Mouse (Mus musculus): ENCODE results near the gene Ciao2a. TPM values are rescaled to one million over a fixed set of nuclear protein-coding genes. Genes with fewer than 3 reads are reported as not detected.

Gene Ciao2a
- polyA plus RNA-seq, 1 experiment: 5.3 TPM

DNA sequence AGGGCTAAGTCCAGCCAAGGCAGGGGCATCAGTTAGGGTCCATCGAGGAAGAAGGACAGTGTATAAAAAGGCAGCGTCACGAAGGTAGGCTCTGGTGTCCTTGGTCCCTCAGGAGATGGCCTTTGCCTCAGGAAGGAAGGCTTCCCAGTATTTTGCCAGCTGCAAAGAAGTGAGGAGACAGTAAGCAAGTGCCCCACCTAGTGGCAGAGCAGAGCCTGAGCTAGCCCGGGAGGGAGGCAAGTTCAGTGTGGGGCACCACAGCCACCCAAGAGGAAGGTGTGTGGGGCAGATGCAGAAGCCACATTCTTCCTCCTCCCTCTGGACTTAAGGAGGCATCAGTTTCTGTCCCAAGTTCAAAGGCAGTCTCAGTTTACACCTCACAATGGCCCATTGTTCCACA, 38.0 kb upstream of the Ciao2a start:
- Histone ChIP-seq H3K4me1 (ENCODE audit: control insufficient read depth, insufficient read depth, insufficient read length, low read length) (peaks cover 30% of the 10 kb centered on the region), H3K4me3 (ENCODE audit: low read depth, low read length) (no peak overlapping the region), H3K27me3 (ENCODE audit: control insufficient read depth, insufficient read depth, low read length) (no peaks in the 10 kb centered on the region), H3K36me3 (ENCODE audit: control insufficient read depth, insufficient read depth, low read length) (peaks cover 44% of the 10 kb centered on the region), H3K27ac (ENCODE audit: insufficient read depth, low read depth, low read length) (no peak overlapping the region)
- peak; percentile 74; the same call in 1 of the 2 replicates for TF ChIP-seq CTCF (IDR thresholded peaks at IDR 0.05; ENCODE audit: extremely low read depth, insufficient read length, insufficient replicate concordance, low read depth, low read length)
- no peak for TF ChIP-seq POLR2A (IDR thresholded peaks at IDR 0.05; ENCODE audit: low read depth, low read length)
- 26% methylated on average over 4 of the region's 4 CpGs for WGBS

DNA sequence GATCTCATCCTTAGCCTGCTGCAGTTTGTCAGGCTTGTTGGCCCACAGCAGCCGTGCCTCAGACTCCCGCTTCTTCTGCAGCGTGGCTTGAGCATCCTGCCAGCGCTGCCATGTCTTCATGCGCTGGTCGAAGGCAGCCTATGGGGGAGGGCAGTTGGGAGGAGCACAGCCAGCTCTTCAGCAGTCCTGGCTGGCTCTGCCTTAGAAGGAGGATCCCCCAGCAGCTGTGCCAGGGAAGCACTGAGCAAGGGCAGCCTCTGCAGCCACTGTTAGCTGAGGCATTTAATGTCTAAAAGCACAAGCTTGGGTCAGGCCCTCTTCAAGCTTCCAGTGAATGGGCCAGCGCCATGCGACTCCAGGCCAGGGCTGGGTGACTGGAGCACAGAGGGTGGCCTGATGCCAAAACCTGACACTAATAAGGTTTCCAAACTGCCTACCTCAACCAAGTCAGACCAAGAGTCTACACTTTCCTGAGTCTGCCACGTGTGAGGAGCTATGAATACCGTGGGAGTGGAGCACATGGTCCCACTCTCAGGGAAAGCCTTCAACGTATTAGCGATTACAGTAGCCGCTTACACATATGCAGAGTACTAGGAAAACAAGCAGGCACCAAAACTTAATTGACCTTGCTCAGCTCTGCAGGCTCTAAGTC, 35.7 kb upstream of the Ciao2a start:
- H3K4me3 ChIP-seq (ENCODE audit: low read depth, low read length): no peak overlapping the region
- 53% methylated on average over 13 of the region's 13 CpGs for WGBS
- TF ChIP-seq CTCF (IDR thresholded peaks at IDR 0.05; ENCODE audit: extremely low read depth, insufficient read length, insufficient replicate concordance, low read depth, low read length): no peak
- H3K36me3 ChIP-seq (ENCODE audit: control insufficient read depth, insufficient read depth, low read length): peaks cover 62% of the 10 kb centered on the region
- H3K4me1 ChIP-seq (ENCODE audit: control insufficient read depth, insufficient read depth, insufficient read length, low read length): peaks cover 33% of the 10 kb centered on the region
- H3K27ac ChIP-seq (ENCODE audit: insufficient read depth, low read depth, low read length): peak overlapping the region; percentile 68
- H3K27me3 ChIP-seq (ENCODE audit: control insufficient read depth, insufficient read depth, low read length): no peaks in the 10 kb centered on the region

DNA sequence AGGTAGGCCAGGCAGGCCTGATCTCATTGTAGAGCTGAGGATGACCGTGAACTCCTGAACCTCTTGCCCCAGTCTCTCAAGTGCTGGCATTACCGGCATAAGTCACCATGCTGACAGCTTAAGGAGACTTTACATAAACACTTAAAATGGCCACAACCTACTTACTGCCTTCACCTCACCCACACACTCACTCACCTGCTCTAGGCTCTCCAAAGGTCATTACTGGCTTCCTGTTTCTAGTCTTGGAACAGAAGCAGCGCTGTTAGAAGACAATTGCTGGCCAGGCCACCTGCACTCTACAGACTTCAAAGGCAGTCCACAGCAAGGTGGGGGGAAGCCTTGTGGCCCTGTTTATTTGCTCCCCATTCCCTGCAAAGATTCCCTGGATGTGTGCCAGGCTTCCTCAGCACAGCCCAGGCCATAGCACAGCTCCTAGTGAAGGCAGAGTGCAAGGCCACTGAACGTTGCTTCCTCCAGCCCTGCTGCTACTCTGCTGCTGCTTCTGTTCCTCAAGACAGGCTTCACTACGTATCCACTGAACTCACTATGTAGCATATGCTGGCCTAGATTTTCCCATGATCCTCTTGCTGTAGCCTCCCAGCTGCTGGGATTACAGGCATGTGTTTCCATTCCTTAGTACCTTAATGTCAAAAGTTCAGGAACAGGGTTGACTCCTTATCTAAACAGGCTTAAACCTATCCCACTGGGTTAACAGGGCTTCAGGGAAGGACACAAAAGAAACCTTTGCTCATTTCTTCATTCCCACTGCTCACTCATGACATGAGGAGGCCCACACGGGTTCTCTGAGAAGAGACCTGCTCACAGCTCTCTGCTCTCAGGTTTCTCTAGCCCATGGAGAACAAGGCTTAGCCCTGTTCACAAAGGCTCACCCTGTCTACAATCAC, 34.8 kb upstream of the Ciao2a start:
- WGBS: 16% methylated on average over 6 of the region's 6 CpGs
- peaks cover 65% of the 10 kb centered on the region for H3K36me3 ChIP-seq (ENCODE audit: control insufficient read depth, insufficient read depth, low read length)
- H3K4me3 ChIP-seq (ENCODE audit: low read depth, low read length): no peak overlapping the region
- TF ChIP-seq CTCF (IDR thresholded peaks at IDR 0.05; ENCODE audit: extremely low read depth, insufficient read length, insufficient replicate concordance, low read depth, low read length) (no peak), POLR2A (IDR thresholded peaks at IDR 0.05; ENCODE audit: low read depth, low read length) (no peak)
- H3K27ac ChIP-seq (ENCODE audit: insufficient read depth, low read depth, low read length): peak overlapping the region; percentile 68
- no peaks in the 10 kb centered on the region for H3K27me3 ChIP-seq (ENCODE audit: control insufficient read depth, insufficient read depth, low read length)
- peaks cover 33% of the 10 kb centered on the region for H3K4me1 ChIP-seq (ENCODE audit: control insufficient read depth, insufficient read depth, insufficient read length, low read length)

DNA sequence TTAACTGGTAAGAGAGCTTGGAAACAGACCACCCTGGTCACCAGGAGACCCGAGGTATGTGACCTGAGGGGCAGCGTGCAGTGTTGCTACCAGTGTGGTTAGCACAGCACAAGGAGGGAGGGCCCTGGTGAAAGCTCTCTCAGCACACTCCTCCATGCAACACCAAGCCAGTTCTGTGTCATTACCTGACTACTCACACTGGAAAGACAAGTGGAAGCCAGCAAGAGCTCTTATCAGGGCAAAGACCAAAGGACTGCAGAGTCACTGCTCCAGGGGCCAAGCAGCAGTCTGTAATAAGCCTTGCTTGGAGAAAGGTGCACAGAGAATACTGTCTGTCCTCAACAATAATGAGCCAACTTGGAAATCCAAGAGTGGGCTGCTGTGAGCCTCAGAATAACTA, 33.7 kb upstream of the Ciao2a start:
- H3K4me3 ChIP-seq (ENCODE audit: low read depth, low read length): no peak overlapping the region
- peaks cover 33% of the 10 kb centered on the region for H3K4me1 ChIP-seq (ENCODE audit: control insufficient read depth, insufficient read depth, insufficient read length, low read length)
- H3K27me3 ChIP-seq (ENCODE audit: control insufficient read depth, insufficient read depth, low read length): no peaks in the 10 kb centered on the region
- no peak for TF ChIP-seq CTCF (IDR thresholded peaks at IDR 0.05; ENCODE audit: extremely low read depth, insufficient read length, insufficient replicate concordance, low read depth, low read length)
- no peak for TF ChIP-seq POLR2A (IDR thresholded peaks at IDR 0.05; ENCODE audit: low read depth, low read length)
- H3K27ac ChIP-seq (ENCODE audit: insufficient read depth, low read depth, low read length): peak overlapping the region; percentile 68
- WGBS: 12% methylated on average over 2 of the region's 2 CpGs
- peaks cover 64% of the 10 kb centered on the region for H3K36me3 ChIP-seq (ENCODE audit: control insufficient read depth, insufficient read depth, low read length)

DNA sequence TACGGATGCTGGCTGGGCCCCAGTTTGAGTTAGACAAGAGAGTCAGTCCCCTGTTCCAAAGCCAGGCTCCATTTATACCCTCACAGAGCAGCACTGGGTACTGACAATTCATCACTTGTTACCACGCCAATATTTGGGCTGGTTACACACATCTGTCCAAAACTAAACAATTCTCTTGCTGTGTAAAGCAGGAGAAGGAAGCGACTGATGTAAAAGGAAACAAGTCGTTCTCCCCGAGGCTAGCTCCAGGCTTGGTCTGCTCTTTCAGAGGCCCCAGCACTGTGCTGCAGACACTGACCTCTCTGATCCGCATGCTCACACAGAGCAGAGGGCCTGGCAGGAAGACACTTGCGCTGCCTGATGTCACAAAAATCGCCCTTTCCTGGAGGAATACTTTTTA, 24.8 kb upstream of the Ciao2a start:
- no peak overlapping the region for H3K27ac ChIP-seq (ENCODE audit: insufficient read depth, low read depth, low read length)
- H3K4me3 ChIP-seq (ENCODE audit: low read depth, low read length): no peak overlapping the region
- no peaks in the 10 kb centered on the region for H3K4me1 ChIP-seq (ENCODE audit: control insufficient read depth, insufficient read depth, insufficient read length, low read length)
- TF ChIP-seq CTCF (IDR thresholded peaks at IDR 0.05; ENCODE audit: extremely low read depth, insufficient read length, insufficient replicate concordance, low read depth, low read length): no peak
- TF ChIP-seq POLR2A (IDR thresholded peaks at IDR 0.05; ENCODE audit: low read depth, low read length): no peak
- no peaks in the 10 kb centered on the region for H3K27me3 ChIP-seq (ENCODE audit: control insufficient read depth, insufficient read depth, low read length)
- WGBS: 79% methylated on average over 8 of the region's 8 CpGs
- H3K36me3 ChIP-seq (ENCODE audit: control insufficient read depth, insufficient read depth, low read length): peaks cover 75% of the 10 kb centered on the region

DNA sequence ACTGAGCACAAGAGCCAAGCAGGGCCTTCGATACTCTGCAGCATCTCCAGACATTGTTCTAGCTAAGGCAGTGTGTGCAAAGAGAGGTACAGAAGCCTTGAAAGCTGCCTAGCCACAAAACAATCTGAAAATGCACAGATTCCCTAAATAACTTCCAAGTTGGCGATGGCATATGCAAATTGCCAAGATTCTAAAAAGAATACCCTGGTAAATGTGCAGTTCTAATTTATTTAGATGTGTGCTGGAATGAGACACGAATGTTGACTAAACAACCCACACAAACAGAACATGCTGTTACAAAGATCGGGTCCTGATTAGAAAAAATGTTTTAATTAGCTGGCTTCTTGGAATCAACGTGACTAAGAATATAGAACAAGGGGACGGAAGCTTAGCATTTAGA, 23.7 kb upstream of the Ciao2a start:
- Histone ChIP-seq H3K27ac (ENCODE audit: insufficient read depth, low read depth, low read length) (no peak overlapping the region), H3K36me3 (ENCODE audit: control insufficient read depth, insufficient read depth, low read length) (peaks cover 76% of the 10 kb centered on the region), H3K4me1 (ENCODE audit: control insufficient read depth, insufficient read depth, insufficient read length, low read length) (no peaks in the 10 kb centered on the region), H3K27me3 (ENCODE audit: control insufficient read depth, insufficient read depth, low read length) (no peaks in the 10 kb centered on the region), H3K4me3 (ENCODE audit: low read depth, low read length) (no peak overlapping the region)
- 88% methylated on average over 6 of the region's 6 CpGs for WGBS
- no peak for TF ChIP-seq POLR2A (IDR thresholded peaks at IDR 0.05; ENCODE audit: low read depth, low read length)
- no peak for TF ChIP-seq CTCF (IDR thresholded peaks at IDR 0.05; ENCODE audit: extremely low read depth, insufficient read length, insufficient replicate concordance, low read depth, low read length)

DNA sequence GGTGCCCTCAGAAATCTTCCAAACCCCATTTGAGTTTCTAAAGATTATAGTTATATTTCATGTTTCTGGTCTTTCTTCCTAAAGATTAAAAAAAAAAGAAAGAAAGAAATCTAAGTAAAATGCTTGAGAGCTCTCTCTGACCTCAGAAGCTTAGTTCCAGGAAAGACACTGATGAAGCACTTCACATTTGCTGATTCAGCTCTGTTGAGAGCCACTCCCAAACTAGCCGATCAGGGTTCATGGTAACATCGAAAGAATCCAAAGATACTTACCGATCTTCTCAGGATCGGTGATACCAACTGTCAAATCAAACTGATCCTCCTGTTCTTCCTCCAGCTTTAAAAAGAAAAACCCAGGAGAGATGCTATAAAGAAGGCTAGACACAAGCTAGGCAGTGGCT, 21.8 kb upstream of the Ciao2a start:
- no peak overlapping the region for H3K4me3 ChIP-seq (ENCODE audit: low read depth, low read length)
- H3K27ac ChIP-seq (ENCODE audit: insufficient read depth, low read depth, low read length): no peak overlapping the region
- no peak for TF ChIP-seq POLR2A (IDR thresholded peaks at IDR 0.05; ENCODE audit: low read depth, low read length)
- no peak for TF ChIP-seq CTCF (IDR thresholded peaks at IDR 0.05; ENCODE audit: extremely low read depth, insufficient read length, insufficient replicate concordance, low read depth, low read length)
- no peaks in the 10 kb centered on the region for H3K27me3 ChIP-seq (ENCODE audit: control insufficient read depth, insufficient read depth, low read length)
- H3K36me3 ChIP-seq (ENCODE audit: control insufficient read depth, insufficient read depth, low read length): peaks cover 75% of the 10 kb centered on the region
- no peaks in the 10 kb centered on the region for H3K4me1 ChIP-seq (ENCODE audit: control insufficient read depth, insufficient read depth, insufficient read length, low read length)
- 50% methylated on average over 4 of the region's 4 CpGs for WGBS

Data from small intestine, adult 2 months (tissue).